Mouse (Mus musculus) olfactory bulb, adult 2 months (tissue): Measurements from ENCODE around the gene Fgfr2.

ENCODE experiments used
- CTCF ChIP-seq: fragments of 200-500 bp; IDR thresholded peaks from 2 replicates; pipeline ENCODE4 v1.5.1; 2012; ENCODE audit warnings: low read depth, mild to moderate bottlenecking, low read length, moderate library complexity; ENCODE audit not compliant: insufficient read depth
- POLR2A ChIP-seq: fragments of 200-500 bp; IDR thresholded peaks from 2 replicates; pipeline ENCODE4 v1.6.1; 2012; ENCODE audit warnings: mild to moderate bottlenecking, low read depth, low read length, moderate library complexity; ENCODE audit not compliant: insufficient read depth

GRCm38 (mm10) chr7:131437051-131437450 is 1686.1 kb downstream of the Fgfr2 start:
- TF ChIP-seq CTCF: no peak
- no peak for TF ChIP-seq POLR2A
